Mouse (Mus musculus): ENCODE measurements around the gene Tulp2.

Tulp2 gene

DNA sequence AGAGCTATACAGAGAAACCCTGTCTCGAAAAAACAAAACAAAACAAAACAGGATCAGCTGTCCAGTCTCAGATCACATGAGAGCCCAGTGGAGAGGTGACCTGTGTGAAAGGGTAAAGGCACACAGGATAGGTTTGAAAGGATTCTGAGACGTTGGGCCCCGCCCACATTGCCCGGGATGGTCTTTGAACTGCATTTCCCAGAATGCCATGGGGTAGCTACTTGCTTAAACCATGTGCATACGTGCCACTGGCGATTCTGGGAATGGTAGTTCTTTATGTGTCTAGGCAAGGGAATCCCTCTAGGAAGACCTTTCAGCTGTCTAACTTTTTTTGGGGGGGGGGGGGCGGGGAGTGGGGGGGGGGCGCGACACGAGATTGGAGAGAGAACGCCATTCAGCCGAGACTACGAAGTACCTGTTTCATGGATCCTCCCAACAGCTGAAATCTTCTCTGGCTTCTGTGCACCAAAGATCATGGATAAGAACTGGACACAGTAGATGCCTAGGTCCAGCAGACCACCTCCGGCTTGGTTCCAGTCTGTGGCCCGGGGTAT lies at the start of gene Tulp2:
Tulp2 (plus strand) TSS at position 504 of the 554 bp plus-strand sequence.
- no peak; the same call in 1 of the 2 replicates for ATAC-seq (ENCODE audit: insufficient number of reproducible peaks, low FRiP score, low TSS enrichment)

DNA sequence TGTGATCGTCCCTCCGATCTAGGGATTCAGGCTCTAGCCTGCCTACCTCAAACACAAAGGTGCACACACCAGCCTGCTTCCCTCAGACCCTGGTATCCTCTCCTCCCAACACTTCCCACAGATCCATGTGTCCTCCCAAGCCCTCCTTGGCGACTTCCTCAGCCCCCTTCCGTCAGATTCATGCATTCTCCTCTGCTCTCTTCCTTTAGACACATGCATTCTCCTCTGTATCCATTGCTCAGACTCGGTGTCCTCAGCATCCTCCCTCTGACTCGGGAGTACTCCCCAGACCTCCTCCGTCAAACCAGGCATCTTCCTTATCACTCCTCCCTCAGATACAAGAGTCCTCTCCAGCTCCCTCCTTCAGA lies 47.9 kb upstream of the Tulp2 start:
- no peak for ATAC-seq (ENCODE audit: insufficient number of reproducible peaks, low FRiP score, low TSS enrichment)

DNA sequence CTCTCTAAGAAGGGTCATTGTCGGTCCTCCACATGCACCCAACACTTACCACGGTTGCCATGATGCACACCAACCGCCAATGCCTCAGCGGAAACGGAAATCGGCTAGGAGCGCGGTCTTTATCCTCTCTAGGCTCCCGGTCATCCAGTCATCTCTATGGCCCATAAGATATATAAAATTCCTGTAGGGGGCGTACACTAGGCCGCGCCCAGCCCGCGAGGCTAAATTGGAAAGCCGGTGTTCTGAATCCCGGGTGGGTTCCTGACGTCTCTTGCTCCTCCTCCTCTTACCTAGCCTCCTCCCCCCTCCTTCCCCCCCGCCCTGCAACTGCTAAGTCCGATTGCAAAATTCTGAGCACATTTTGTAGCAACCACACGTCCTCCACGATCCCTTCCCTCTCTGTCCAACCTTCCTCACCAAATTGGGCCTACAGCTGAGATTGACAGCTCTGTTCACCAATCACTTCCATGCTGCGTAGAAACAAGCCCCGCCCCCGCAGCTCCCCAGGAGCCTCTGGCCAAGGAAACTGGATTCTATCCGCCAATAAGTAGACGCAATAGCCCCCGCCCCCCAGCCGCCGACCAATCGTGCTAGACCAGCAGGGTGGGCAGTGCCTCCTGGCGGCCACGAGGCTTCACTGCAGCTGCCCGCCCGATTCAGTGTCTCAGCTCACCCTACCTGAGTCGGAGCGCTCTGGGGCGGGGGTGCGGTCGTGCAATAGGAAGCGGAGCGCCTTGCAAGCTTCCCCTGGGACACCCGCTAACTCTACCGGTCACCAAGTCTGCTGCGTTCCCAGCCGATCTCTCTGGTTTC lies 47.3 kb upstream of the Tulp2 start, which contains the start of gene Gys1:
Gys1 (plus strand) TSS at position 642 of the 813 bp plus-strand sequence.
- peak; percentile 85 for ATAC-seq (ENCODE audit: insufficient number of reproducible peaks, low FRiP score, low TSS enrichment)

DNA sequence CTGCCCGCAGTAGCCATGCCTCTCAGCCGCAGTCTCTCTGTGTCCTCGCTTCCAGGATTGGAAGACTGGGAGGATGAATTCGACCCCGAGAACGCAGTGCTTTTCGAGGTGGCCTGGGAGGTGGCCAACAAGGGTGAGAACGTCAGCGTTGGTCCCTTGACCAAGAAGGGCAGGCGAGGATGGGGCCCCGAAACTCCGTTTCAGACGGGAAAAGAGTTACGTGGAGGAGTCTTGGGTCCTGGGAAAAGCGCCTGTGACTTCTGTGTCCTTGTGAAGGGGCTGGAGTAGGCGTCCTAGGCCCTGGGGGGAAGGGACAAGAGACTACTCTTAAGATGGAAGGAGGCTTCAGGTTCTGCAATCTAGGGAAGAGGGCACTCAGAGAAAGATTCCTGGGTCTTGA lies 46.6 kb upstream of the Tulp2 start:
- ATAC-seq (ENCODE audit: insufficient number of reproducible peaks, low FRiP score, low TSS enrichment), result peak; percentile 1; the same call in 1 of the 2 replicates

DNA sequence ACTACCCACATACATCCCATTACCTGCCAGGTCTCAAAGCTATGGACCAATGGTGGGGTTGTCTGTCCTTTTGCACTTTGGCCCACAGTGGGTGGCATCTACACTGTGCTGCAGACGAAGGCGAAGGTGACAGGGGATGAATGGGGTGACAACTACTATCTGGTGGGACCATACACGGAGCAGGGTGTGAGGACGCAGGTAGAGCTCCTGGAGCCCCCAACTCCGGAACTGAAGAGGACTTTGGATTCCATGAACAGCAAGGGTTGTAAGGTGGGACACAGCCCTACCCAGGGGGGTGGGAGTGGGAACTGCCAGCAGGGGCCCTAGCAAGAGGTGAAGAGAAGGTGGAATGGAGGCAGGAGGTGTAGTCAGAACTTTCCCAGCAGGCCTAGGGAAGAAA lies 45.2 kb upstream of the Tulp2 start:
- no peak for ATAC-seq (ENCODE audit: insufficient number of reproducible peaks, low FRiP score, low TSS enrichment)

DNA sequence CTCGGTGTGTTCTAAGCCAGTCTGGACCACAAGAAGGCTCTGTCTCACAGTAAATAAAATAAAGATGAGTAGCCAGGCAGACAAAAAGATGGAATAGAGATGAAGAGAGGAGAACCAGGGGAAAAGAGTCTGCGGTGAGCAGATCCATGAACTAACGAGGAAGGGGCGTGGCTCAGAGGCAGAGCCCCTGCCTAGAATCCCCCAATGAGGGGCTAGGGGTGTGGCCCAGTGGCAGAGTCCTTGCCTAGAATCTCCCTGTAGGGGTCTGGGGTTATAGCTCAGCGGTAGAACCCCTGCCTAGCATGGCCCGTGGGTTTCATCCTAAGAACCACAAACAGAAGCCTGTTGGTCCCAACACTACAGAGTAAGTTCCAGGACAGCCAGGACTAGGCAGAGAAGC lies 44.6 kb upstream of the Tulp2 start:
- ATAC-seq (ENCODE audit: insufficient number of reproducible peaks, low FRiP score, low TSS enrichment), result no peak

DNA sequence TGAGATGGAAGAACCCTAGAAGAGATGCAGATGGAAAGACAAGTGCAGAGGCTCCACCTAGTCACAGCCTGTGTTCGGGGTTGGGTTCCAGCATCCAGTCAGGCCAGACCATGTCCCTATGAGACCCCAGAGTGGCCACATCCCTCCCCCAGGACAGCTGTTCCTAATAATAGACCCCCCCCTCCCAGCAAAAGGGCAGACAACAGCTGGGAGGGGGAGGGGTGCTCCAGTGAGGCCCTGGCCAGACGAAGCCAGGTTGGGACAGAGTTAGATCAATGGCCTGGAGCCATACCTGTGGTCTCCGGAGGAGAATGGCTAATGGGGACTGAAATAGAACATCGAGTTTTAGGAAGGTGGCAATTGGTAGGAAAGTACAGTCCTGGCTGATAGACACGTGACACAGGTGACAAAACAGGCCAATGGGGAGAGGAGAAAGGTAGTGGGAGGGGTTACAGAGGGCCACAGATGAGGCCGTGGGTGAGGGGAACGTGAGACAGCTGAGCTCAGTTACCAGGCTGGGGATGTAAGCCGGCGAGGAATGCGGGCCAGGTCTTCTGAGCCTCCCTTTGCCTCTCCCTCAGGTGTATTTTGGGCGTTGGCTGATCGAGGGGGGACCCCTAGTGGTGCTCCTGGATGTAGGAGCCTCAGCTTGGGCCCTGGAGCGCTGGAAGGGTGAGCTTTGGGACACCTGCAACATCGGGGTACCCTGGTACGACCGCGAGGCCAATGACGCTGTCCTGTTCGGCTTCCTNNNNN lies 44.0 kb upstream of the Tulp2 start, which contains the start of gene Ruvbl2:
Ruvbl2 (minus strand) TSS at position 576 of the 756 bp plus-strand sequence.
- no peak for ATAC-seq (ENCODE audit: insufficient number of reproducible peaks, low FRiP score, low TSS enrichment)

DNA sequence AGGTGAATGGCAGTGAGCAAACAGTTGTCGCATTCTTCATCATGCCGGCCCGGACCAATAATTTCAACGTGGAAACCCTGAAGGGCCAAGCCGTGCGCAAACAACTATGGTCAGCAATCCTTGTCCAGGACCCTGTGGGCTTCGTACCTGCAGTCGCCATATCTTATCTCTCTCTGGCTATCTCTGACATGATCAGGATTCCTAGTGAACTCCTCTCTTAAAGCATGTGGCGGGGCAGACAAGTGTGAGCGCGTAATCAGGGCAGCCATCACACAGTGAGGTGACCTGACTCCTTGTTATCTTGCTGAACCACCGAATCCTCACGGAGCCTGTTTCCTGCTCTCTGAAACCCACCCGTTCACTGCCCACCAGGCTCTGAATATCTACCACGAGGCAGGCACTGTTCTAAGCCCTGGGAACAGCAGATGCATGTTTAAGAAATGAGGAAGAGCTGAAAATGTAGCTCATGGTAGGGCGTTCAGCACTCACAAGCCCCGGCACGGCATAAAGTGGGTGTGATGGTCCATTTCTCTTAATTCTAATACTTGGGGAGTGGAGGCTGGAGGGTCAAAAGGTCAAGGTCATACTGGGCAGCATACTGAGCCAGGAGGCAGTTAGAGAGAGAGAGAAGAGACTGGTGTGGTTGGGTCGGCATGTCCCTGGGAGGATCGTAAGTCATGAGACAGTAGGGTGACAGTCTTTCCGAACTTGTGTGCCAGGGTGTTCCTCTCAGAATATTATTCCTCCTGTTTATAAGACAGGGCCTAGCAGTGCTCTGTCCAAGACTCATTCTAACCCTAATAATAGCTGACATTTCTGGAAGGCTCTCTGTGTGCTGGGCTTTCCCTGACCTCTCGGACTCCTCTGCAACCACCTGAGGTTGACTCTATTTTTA lies 37.9 kb upstream of the Tulp2 start:
- no peak for ATAC-seq (ENCODE audit: insufficient number of reproducible peaks, low FRiP score, low TSS enrichment)

DNA sequence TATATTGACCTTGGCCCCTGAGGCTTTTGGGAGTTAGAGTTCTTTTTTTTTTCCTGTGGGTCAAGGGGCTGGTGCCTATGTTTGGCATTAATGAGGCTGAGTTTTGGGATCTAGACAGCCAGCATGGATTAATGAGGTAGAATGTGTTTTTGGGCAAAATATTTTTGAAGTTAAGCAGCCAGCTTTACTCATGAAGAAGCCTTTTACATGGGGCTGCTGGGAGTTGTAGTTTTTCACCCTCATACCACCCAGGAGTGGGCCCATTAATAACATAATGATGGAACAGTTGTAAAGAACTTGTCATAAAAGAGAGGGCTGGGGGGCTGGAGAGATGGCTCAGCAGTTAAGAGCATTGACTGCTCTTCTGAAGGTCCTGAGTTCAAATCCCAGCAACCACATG lies 35.1 kb upstream of the Tulp2 start:
- ATAC-seq (ENCODE audit: insufficient number of reproducible peaks, low FRiP score, low TSS enrichment), result no peak

DNA sequence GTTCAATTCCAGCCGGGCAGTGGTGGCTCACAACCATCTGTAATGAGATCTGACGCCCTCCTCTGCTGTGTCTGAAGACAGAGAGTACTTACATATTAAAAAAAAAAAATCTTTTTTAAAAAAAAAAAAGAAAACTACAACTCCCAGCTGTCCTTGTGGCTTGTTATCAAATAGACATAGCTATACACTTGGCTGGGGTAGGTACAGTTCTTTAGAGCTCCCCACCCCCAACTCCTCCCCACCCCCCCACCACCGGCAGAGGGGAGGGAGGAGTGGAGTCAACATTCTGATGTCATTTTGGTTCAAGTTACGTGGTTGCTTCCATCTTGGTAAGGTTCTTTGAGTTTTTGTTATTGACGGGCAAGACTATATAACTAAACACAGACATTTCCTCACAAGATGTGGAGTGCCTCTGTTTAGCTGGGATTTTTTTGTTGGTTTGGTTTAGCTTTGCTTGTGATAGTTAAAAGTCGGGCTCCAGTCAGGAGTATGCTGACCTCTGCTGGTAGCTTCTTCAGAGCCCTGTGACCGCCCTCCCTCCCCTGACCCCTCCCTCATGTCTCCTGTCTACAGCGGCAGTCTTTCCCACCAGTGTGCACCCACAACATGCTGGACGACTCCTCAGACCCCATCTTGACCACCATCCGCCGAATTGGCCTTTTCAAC lies 34.2 kb upstream of the Tulp2 start:
- no peak for ATAC-seq (ENCODE audit: insufficient number of reproducible peaks, low FRiP score, low TSS enrichment)

DNA sequence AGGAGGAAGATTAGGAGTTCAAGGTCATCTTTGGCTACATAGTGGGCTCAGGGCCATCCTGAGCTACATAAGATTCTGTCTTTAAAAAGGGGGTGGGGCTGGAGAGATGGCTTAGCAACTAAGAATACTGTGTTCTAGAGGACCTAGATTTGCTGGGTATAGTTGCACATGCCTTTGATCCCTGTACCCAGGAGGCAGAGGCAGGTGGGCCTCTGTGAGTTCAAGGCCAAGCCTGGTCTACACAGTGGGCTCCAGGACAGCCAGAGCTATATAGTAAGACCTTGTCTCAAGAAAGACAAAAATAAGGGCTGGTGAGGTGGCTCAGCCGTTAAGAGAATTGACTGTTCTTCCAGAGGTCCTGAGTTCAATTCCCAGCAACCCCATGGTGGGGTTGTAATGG lies 31.7 kb upstream of the Tulp2 start:
- no peak for ATAC-seq (ENCODE audit: insufficient number of reproducible peaks, low FRiP score, low TSS enrichment)

DNA sequence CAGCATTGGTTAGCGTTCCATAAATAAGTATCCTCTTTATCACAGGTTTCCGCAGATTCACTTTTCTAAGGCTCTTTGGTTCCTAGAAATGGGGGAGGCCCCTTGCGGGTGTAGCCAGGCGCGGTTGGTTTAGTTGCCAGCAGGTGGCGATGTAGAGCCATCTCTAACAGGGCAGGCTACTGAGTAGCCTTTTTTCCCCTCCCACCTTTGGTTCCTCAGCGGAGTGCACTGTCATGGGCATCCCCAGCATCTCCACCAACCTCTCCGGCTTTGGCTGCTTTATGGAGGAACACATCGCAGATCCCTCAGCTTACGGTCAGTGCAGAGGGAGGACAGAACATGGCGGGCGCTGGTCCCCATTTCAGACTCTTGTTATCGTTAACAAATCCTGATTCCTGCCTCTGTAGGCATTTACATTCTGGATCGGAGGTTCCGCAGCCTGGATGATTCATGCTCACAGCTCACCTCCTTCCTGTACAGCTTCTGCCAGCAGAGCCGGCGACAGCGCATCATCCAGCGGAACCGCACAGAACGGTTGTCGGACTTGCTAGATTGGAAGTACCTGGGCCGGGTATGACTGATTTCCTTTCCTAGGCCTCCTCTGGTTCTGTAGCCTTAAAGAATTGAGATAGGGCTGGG lies 30.2 kb upstream of the Tulp2 start:
- ATAC-seq (ENCODE audit: insufficient number of reproducible peaks, low FRiP score, low TSS enrichment), result peak; percentile 75; the same call in 1 of the 2 replicates

DNA sequence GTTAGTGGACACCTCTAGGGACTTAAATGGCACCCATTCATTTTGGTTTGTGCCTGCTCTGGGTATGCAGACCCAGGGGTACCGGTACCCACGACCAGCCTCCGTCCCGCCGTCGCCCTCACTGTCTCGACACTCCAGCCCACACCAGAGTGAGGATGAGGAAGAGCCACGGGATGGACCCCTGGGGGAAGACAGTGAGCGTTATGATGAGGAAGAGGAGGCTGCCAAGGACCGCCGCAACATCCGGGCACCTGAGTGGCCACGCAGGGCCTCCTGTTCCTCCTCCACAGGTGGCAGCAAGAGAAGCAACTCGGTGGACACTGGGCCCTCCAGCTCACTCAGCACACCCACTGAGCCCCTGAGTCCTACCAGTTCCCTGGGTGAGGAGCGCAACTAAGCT lies 26.7 kb upstream of the Tulp2 start:
- no peak for ATAC-seq (ENCODE audit: insufficient number of reproducible peaks, low FRiP score, low TSS enrichment)

DNA sequence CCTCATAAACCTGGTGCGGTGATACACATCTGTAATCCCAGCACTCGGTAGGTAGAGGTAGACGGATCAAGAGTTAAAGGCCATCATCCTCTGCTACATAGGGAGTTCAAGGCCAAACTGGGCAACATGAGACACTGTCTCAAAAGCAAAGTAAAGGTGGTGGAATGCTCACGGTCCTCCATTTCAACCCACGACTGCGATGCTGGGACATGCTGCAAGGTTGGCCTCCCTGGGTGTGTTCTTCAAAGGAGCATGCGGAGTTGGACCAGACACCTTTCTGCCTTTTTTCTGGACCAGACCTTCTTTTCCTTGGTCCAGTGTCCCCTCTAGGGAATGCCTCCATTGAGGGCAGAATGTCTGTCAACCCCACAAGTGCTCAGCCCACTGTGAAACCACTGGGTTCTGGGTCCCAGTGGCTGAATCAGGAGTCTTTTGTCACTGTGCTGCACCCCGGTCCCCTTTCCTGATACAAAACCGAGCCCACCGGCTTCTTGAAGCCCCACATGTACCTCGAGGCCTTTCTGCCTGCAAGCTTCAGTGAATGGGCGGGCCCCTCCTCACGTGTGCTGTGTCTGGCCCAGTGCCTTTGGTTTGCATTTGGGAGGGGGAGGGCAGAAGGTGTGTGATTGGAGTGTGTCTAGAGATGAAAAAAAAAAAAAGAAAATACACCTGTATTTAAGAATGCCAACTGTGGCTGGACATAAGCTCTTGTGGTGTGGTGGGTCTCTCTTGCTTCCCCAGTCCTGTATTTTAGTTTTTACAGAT lies 25.6 kb upstream of the Tulp2 start:
- ATAC-seq (ENCODE audit: insufficient number of reproducible peaks, low FRiP score, low TSS enrichment), result no peak

DNA sequence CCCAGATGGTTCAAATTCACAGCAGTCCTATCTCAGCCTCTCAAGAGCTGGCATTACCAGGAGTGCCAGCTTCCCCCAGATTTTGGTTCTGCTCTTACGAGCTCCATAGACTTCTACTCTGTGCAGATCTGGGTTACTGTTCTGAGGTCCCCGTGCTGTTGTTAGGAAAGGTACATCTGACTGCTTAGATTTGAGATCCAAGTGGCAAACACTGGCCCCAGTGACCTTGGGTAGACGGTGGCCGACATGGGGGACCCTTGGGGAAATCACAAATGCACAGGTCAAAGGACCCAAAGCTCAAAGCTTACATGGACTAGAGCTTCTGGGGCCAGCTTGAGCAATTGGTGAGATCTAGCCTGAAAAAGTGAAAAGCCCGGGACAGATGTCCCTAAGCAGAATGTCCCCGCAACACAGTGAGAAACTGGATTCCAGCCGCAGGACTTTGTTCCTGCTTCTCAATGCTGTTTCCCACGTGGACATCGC lies 24.9 kb upstream of the Tulp2 start:
- ATAC-seq (ENCODE audit: insufficient number of reproducible peaks, low FRiP score, low TSS enrichment), result no peak

DNA sequence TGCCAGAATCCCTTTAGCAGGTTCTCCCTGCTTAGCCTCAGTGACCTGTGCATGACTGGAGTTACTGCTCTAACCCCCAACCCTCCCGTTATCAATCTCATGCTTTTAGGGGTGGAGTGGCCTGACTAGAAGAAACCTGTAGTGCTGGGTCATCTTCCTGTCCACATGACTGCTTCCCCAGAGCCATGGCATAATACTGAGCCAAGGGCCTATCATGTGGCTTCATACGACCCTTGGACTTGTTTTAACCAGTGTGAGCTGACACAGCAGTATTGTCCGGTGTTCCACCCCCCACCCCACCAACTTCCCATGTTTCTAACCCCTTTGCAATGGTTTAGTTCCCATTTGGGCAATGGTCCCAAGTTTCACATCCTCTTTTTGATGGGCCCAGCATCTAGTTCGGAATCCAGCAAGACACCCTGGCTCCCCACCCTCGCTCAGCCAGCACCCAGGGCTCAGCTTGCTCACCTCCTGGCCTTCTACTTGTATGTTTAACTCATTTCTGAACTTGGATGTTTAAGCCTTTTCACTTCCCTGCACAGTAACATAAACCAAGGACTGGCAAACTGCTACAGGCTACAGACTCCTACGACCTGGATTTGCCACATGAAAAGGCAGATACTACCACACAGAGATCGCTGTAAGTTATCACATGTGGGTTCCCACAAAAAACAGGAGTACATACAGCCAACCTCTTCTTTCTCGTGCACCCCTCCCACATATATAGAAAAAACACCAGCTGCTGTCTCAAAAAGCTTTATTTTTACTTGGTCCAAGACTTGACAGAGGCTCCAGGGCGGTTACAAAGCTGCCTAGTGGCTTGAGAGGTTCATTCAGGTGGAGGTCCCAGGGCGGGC lies 24.2 kb upstream of the Tulp2 start:
- ATAC-seq (ENCODE audit: insufficient number of reproducible peaks, low FRiP score, low TSS enrichment), result no peak

DNA sequence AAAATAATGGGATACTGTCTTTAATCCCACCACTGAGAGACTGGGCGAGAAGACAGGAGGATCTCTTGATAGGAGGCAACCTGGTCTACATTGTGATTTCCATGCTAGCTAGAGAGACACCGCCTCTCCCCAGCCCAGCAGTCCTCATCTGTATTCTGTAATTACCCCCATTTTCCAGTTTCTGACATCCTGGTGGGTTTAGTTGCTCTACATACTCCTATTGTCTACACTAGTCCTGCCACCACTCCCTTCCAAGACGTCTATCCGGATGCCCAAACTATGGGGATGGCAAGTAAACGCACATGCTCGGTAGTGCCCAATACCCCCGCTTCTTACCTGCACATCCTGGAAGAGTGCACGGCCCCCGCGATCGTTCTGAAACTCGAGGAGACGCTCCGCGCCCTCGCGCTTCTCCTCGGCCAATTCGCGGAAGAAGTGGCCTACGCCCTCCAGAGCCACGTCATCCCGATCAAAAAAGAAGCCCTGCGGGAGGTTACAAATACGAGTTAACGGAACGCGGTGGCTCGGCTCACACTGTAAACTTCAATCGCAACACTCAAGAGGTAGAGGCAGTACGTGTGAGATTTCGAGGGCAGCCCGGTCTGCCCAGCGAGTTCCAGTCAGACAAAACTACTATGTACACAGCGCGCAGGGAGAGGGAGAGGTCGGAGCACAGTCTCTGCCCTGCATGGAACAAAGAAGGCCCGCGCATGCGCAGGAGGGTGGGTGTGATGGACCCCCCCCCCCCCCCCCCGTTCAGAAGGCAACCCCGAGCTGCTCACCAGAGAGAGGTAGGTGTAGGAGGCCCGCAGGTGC lies 22.7 kb upstream of the Tulp2 start:
- peak; percentile 59; the same call in 1 of the 2 replicates for ATAC-seq (ENCODE audit: insufficient number of reproducible peaks, low FRiP score, low TSS enrichment)
